Mouse (Mus musculus): ENCODE measurements around the gene Nhej1. TPM values are rescaled to one million over a fixed set of nuclear protein-coding genes. Genes with fewer than 3 reads are reported as not detected.

Nhej1 gene
- polyA plus RNA-seq (2015; fragmentation: Nextera tagmentation; extraction: Ambion mirVana), result 6.0 and 7.1 TPM in 2 replicates

DNA sequence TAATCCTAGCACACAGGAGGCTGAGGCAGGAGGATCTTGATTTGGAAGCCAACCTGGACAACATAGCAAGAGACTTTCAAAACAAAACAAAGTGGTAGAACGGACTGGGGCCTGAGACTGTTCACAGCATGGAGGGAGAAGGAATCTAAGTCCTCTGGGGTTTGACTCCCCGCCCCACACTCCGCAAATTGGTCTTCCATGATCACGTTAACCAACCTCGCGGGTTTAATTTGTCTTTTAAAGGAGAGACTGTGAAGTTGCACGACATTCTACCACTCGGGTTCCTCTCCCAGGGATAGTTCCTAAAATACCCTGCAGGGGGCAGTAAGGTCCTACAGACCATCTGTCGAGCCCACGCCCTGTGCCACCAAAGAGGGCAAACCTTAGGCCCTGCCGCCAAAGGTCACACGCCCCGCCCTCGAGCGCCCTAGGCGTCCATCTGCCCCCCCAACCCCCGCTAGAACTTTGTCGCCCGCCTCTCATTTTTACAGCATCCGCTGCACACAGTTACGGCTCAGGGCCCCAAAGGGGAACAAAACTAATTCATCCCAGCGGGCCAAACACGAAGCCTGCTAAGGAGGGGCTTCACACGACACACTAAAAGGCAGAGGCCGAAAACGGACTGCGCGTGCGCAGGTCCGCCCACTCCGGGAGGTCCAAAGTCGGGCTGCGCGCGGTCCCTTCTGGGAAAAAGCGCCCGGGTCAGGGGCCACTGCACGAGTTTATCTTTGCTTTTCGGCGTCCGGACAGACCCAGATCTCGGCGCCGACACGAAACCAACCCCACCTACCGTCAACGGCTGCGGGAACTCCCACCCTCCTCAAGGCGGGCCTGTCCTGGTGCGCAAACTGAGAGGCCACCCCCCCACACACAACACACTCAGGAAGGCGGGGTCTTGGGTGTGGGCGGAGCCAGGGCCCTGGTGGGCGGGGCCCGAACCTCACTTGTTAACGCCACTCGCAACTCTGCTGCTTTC, at the start of gene Nhej1:
Gene Nhej1 (minus strand): TSS at position 855 of the 976 bp plus-strand sequence.
- Histone ChIP-seq H3K4me2 (peak within 1 kb of the TSS; percentile 62), H3K9me3 (replicated peaks) (no peaks in the 10 kb centered on the region), H3K4me3 (replicated peaks) (peak within 1 kb of the TSS; percentile 72), H3K27ac (replicated peaks) (peak within 1 kb of the TSS; percentile 97), H3K9ac (replicated peaks) (peak within 1 kb of the TSS; percentile 72), H3K4me1 (peaks cover 12% of the 10 kb centered on the region), H3K36me3 (no peaks in the 10 kb centered on the region), H3K27me3 (replicated peaks) (no peaks in the 10 kb centered on the region)
- WGBS, result under 1% methylated on average over 56 of the region's 56 CpGs
- peak; percentile 95 for ATAC-seq (ENCODE audit: low FRiP score)

DNA sequence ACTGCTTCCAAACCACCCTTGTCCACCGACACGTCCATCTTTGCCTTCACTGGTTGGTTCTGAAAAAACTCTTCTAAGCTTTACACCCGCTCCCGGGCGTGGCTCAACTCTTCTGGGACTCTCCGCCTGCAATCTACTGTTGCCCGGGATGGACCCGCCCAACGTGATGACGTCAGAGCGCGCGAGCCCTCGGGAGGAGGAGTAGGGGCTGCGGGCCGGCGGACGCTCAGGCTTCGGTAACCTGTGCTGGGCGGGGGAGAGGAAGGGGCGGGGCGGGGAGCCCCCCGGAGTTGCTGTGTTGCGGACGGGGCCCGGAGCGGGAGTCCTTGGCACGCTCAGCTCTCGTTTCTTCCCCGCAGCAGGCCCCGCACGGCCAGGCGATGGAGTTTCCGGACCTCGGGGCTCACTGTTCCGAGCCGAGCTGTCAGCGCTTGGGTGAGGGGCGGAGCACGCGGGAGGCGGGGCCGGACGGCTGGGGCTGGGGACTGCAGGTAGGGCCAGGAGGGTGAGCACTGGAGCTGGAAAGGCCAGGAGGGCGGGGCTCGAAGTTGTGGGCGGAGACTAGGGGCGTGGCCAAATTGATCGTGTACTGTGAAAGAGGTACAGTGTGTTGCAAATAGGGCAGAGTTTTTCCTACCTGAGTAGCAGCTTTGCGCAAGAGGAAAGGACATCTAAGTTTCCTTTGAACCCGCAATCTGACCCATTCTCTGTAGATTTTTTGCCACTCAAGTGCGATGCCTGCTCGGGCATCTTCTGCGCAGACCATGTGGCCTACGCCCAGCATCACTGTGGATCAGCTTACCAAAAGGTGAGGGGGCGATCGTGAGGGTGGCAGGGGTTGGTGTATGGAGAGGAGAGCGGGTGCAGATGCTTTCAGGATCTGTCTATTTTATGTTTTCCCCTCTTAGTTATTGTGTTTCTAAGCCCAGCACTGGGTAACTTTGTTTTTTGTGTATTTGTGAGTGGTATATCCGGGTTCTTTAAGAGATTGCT, 43.8 kb upstream of the Nhej1 start, which contains the start of gene Zfand2b:
Gene Zfand2b (plus strand): TSS at position 175 of the 993 bp plus-strand sequence.
- peak within 1 kb of the TSS; percentile 89 for H3K4me3 ChIP-seq (replicated peaks)
- WGBS, result under 1% methylated on average over 52 of the region's 59 CpGs
- peaks cover 36% of the 10 kb centered on the region for H3K36me3 ChIP-seq
- H3K4me1 ChIP-seq, result peaks cover 21% of the 10 kb centered on the region
- no peaks in the 10 kb centered on the region for H3K27me3 ChIP-seq (replicated peaks)
- peak; percentile 97 for ATAC-seq (ENCODE audit: low FRiP score)
- H3K27ac ChIP-seq (replicated peaks), result peak within 1 kb of the TSS; percentile 96
- H3K4me2 ChIP-seq, result peak within 1 kb of the TSS; percentile 79
- H3K9ac ChIP-seq (replicated peaks), result peak within 1 kb of the TSS; percentile 83
- no peaks in the 10 kb centered on the region for H3K9me3 ChIP-seq (replicated peaks)

- ATAC-seq (ENCODE audit: low FRiP score), result peak; percentile 56
- 9% methylated on average over 7 of the region's 7 CpGs for WGBS
These were observed 43.1 kb upstream of the Nhej1 start for GRCm38 (mm10) chr1:75168093-75168471.

DNA sequence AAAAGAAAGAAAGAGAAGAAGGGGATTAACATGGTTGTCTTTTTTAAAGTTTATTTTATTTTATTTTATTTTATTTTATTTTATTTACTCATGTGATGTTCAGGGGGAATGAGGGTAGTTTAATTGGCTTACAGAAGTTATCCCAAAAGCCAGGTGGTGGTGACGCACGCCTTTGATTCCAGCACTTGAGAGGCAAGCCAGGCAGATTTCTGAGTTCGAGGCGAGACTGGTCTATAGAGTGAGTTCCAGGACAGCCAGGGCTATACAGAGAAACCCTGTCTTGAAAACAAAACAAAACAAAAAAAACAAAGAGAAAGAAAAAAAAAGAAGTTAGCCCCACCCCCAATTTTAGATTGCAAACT, 35.2 kb upstream of the Nhej1 start:
- no peaks in the 10 kb centered on the region for H3K27me3 ChIP-seq (replicated peaks)
- H3K9ac ChIP-seq (replicated peaks), result no peak overlapping the region
- ATAC-seq (ENCODE audit: low FRiP score), result no peak
- no peaks in the 10 kb centered on the region for H3K36me3 ChIP-seq
- no peaks in the 10 kb centered on the region for H3K9me3 ChIP-seq (replicated peaks)
- no peaks in the 10 kb centered on the region for H3K4me1 ChIP-seq
- H3K4me2 ChIP-seq, result no peak overlapping the region
- 92% methylated on average over 4 of the region's 4 CpGs for WGBS
- no peak overlapping the region for H3K27ac ChIP-seq (replicated peaks)
- no peak overlapping the region for H3K4me3 ChIP-seq (replicated peaks)

More at GRCm38 (mm10) chr1:75168093-75168471, 43.1 kb upstream of the Nhej1 start:
- Histone ChIP-seq H3K9me3 (replicated peaks) (no peaks in the 10 kb centered on the region), H3K4me2 (peak overlapping the region; percentile 79), H3K4me3 (replicated peaks) (peak overlapping the region; percentile 89), H3K36me3 (peaks cover 30% of the 10 kb centered on the region), H3K27me3 (replicated peaks) (no peaks in the 10 kb centered on the region), H3K27ac (replicated peaks) (peak overlapping the region; percentile 96), H3K4me1 (peaks cover 21% of the 10 kb centered on the region), H3K9ac (replicated peaks) (peak overlapping the region; percentile 83; the same call in 1 of the 2 replicates)

DNA sequence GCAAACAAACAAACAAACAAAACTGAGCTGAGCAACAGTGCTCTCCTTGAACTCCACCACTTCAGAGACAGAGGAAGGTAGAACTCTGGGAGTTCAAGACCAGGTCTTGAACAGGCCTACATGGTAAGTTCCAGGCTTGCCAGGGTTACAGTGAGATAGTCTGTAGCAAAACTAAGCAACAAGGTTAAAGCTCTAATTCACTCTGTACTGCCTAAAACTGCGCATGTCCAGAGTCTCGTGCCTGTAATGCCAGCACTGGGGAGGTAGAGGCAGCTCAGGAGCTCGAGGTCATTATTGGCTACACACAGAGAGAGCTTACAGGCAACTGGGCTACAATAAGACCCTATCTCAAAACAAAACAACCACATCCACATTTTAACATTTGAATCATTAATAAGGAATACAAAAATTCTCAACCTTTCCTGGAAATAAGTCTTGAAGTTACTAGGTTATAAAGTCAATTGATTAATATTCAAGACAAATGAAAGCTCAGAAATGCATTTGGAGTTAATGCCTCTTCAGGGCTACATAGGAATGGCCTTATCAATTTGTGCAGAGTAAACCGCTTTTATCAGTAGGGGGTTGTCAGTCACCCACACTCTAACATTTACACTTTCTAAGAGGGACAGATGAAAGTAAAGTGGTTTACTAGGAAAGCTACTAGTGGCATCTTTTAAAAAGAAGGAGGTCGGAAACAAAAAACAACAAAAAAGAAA, 34.7 kb upstream of the Nhej1 start:
- Histone ChIP-seq H3K9me3 (replicated peaks) (no peaks in the 10 kb centered on the region), H3K4me2 (no peak overlapping the region), H3K4me3 (replicated peaks) (no peak overlapping the region), H3K36me3 (no peaks in the 10 kb centered on the region), H3K27me3 (replicated peaks) (no peaks in the 10 kb centered on the region), H3K27ac (replicated peaks) (no peak overlapping the region), H3K9ac (replicated peaks) (no peak overlapping the region), H3K4me1 (no peaks in the 10 kb centered on the region)
- ATAC-seq (ENCODE audit: low FRiP score), result no peak
- WGBS, result 83% methylated on average over 5 of the region's 5 CpGs

DNA sequence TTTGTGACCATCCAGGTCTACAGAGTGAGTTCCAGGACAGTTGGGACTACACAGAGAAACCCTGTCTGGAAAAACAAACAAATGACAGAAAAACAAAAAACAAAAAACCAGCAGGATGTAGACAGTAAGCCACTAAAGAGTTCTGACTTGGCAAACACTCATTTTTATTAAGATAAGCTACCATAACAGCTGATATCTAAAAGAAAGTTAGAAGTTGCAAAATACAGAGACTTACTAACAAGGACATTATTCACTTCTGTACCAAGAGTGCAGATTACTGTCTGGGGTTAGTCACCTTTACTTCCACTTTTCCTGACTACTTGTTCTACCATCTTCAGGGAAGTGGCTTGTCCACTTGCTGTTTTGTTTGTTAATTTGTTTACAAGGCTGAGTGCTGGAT, 34.0 kb upstream of the Nhej1 start:
- no peaks in the 10 kb centered on the region for H3K27me3 ChIP-seq (replicated peaks)
- no peaks in the 10 kb centered on the region for H3K36me3 ChIP-seq
- H3K4me3 ChIP-seq (replicated peaks), result no peak overlapping the region
- no peaks in the 10 kb centered on the region for H3K4me1 ChIP-seq
- H3K27ac ChIP-seq (replicated peaks), result no peak overlapping the region
- no peak overlapping the region for H3K4me2 ChIP-seq
- no peak overlapping the region for H3K9ac ChIP-seq (replicated peaks)
- no peak for ATAC-seq (ENCODE audit: low FRiP score)
- no peaks in the 10 kb centered on the region for H3K9me3 ChIP-seq (replicated peaks)

DNA sequence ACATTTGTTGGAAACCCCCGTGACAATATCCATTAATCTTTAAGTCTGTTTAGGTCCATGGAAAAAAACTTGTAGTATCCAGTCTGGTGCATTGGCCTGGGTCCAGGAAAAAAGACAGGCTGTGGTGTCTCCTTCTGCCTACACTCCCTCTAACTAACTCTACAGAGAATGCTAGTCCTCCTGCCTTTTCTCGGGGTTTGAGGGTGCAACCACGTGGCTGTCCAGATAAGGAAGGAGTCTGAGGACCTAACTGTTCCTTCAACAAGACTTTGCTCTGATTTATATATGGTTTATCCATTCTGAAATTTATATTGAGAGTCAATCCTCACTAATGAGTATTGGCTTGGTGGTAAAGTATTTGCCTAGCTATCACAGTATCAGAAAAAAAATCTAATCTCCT, 30.8 kb upstream of the Nhej1 start:
- no peak overlapping the region for H3K4me2 ChIP-seq
- ATAC-seq (ENCODE audit: low FRiP score), result no peak
- no peak overlapping the region for H3K27ac ChIP-seq (replicated peaks)
- H3K27me3 ChIP-seq (replicated peaks), result no peaks in the 10 kb centered on the region
- no peaks in the 10 kb centered on the region for H3K36me3 ChIP-seq
- no peak overlapping the region for H3K9ac ChIP-seq (replicated peaks)
- H3K4me1 ChIP-seq, result no peaks in the 10 kb centered on the region
- no peaks in the 10 kb centered on the region for H3K9me3 ChIP-seq (replicated peaks)
- no peak overlapping the region for H3K4me3 ChIP-seq (replicated peaks)
- 74% methylated on average over 3 of the region's 3 CpGs for WGBS

DNA sequence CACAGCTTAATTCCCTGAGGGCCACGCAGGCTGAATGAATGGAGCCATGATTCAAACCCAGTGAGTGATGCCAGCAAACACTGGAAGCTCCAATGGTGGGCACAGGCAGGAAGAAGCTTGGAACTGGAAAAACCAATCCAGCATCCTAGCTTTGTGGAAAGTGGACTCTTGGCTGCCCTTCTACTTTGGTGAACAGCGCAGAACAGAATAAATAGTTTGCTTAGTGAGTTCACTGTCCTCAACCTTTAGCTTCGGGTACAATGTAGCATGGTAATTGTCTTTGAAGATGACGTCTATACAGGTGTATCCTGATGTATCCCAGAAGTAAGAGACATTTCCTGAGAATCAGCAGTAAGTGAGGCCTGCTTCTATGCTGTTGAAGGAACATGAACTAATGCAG, 23.7 kb upstream of the Nhej1 start:
- Histone ChIP-seq H3K4me1 (peaks cover 15% of the 10 kb centered on the region), H3K9me3 (replicated peaks) (no peaks in the 10 kb centered on the region), H3K36me3 (peaks cover 46% of the 10 kb centered on the region), H3K9ac (replicated peaks) (no peak overlapping the region), H3K27ac (replicated peaks) (no peak overlapping the region), H3K27me3 (replicated peaks) (no peaks in the 10 kb centered on the region), H3K4me3 (replicated peaks) (no peak overlapping the region), H3K4me2 (no peak overlapping the region)
- 90% methylated on average over 4 of the region's 4 CpGs for WGBS
- ATAC-seq (ENCODE audit: low FRiP score), result no peak

DNA sequence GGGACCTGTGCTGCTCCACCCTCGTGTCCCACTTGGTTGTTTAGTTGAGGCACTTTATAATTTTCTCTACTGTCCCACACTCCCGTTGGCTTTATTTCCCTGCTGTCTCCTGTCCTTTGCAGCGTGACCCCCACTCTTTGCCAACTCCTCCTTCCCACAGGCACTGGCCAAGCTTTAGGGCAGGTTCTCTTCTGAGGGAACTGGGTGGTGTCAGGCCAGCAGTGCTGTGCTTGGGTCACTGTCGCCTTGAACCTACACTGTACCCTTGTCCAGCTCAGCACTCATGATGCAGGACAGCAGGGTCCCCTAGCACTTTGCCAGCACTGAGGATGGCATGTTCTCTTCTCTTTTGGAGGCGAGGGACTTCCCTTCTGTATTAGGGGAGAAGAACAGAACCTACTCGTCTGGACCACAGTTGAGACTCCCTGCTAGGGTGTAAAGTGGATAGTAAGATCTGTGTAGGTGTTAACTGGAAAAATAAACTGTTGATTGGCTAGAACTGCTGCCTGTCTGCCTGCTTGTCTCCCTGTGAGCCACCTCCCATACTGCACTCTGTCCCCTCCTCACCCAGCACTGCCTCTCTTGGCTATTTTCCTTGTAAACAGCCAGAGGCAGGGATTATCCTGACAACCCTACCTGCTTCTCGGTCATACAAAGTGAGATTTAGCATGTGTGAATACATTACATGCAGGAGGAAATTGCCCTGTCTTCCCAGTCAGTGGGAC, 22.6 kb upstream of the Nhej1 start:
- peaks cover 46% of the 10 kb centered on the region for H3K36me3 ChIP-seq
- no peak overlapping the region for H3K4me3 ChIP-seq (replicated peaks)
- no peak for ATAC-seq (ENCODE audit: low FRiP score)
- no peaks in the 10 kb centered on the region for H3K9me3 ChIP-seq (replicated peaks)
- no peak overlapping the region for H3K4me2 ChIP-seq
- H3K27me3 ChIP-seq (replicated peaks), result no peaks in the 10 kb centered on the region
- WGBS, result 90% methylated on average over 7 of the region's 7 CpGs
- H3K4me1 ChIP-seq, result peaks cover 17% of the 10 kb centered on the region
- no peak overlapping the region for H3K27ac ChIP-seq (replicated peaks)
- no peak overlapping the region for H3K9ac ChIP-seq (replicated peaks)

DNA sequence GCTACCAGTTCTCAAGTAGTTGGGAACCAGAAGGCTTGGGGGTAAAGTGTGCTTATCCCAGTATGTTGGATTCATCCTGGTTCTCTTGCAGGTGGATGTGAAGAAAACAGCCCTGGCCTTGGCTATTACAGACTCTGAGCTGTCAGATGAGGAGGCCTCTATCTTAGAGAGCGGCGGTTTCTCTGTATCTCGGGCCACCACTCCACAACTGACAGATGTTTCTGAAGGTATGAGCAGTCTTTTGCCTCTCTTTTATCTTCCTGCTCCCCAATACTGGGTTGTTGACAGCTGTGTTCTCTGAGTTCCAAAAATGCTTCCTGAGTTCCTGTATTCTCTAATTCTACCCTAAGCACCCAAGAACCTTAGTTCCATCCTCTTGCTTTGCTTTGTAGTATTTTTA, 20.6 kb upstream of the Nhej1 start:
- ATAC-seq (ENCODE audit: low FRiP score), result no peak
- WGBS, result 92% methylated on average over 3 of the region's 3 CpGs
- no peaks in the 10 kb centered on the region for H3K27me3 ChIP-seq (replicated peaks)
- no peak overlapping the region for H3K27ac ChIP-seq (replicated peaks)
- no peak overlapping the region for H3K9ac ChIP-seq (replicated peaks)
- H3K4me3 ChIP-seq (replicated peaks), result no peak overlapping the region
- peaks cover 28% of the 10 kb centered on the region for H3K4me1 ChIP-seq
- H3K4me2 ChIP-seq, result no peak overlapping the region
- peaks cover 46% of the 10 kb centered on the region for H3K36me3 ChIP-seq
- H3K9me3 ChIP-seq (replicated peaks), result no peaks in the 10 kb centered on the region

Data from neural tube, embryonic 15.5 days (tissue).